Mouse (Mus musculus) right cerebral cortex, postnatal 10 days (tissue): ENCODE data around the gene Knstrn.

ENCODE experiments used
- DNase-seq, 2 experiments: peaks; one replicate each; pipeline ENCODE4 v3.0.0; 2021; ENCODE audit warnings: low spot score in 2 of 2

The Knstrn gene

DNA sequence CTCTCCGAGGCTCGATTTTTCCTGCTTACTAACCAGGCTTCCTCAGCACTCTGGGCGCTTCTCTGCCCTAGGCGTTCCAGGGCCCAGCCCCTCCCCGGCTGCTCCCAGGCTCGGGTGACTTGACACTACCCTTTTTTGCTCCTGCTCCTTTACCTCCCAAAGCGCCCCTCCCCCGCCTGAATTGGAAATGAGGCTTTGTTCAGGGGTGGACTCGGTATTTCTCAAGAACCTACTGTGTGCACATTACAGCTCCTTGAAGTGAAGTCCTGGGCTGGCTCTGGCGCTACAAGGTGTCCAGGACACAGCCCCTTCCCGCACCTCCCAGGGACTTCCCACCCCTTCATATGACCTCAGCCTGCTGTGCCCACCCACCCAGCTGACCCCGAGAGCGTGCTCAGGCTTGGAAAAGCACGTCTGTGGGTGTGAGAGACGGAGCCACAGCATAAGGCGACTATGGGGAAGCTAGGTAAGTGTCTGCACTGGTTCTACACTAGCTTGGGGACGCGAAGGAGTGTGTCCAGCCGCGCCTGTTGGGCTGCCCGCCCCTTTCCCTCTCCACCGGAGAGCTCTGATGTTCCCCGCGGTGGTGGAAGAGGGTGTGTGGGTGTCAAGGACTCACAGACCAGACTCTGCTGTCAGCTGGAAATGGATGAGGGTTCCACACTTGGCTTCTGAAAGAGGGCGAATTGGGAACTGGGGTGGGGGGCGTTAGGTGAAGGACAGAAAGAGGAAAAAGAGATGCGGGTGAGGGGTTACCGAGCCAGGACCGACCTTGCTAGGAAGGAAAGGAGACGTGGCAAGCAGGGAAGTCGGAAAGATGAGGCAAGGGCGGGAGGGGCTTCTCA lies 86.4 kb downstream of the Knstrn start, which contains the start of gene Bahd1:
Bahd1 (plus strand) TSS at position 397 of the 845 bp plus-strand sequence.
- DNase-seq: peak in 1 of 2 experiments; percentile 57

DNA sequence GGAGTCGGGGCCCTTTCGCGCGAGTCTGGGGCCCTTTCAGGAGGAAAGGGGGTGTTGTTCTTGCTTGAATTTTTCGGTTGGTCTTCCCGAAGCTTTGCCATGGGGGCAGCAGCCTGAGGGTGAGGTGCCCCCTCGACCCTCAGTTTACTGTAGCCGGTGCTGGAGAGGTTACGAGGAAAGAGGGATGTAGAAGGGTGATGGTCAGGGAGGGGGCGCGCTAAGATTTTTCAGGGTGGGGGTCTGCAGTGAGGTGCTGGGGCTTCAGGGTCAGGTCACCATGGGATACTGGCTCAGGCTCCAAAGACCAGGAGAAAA lies 87.0 kb downstream of the Knstrn start:
- DNase-seq: no peak

DNA sequence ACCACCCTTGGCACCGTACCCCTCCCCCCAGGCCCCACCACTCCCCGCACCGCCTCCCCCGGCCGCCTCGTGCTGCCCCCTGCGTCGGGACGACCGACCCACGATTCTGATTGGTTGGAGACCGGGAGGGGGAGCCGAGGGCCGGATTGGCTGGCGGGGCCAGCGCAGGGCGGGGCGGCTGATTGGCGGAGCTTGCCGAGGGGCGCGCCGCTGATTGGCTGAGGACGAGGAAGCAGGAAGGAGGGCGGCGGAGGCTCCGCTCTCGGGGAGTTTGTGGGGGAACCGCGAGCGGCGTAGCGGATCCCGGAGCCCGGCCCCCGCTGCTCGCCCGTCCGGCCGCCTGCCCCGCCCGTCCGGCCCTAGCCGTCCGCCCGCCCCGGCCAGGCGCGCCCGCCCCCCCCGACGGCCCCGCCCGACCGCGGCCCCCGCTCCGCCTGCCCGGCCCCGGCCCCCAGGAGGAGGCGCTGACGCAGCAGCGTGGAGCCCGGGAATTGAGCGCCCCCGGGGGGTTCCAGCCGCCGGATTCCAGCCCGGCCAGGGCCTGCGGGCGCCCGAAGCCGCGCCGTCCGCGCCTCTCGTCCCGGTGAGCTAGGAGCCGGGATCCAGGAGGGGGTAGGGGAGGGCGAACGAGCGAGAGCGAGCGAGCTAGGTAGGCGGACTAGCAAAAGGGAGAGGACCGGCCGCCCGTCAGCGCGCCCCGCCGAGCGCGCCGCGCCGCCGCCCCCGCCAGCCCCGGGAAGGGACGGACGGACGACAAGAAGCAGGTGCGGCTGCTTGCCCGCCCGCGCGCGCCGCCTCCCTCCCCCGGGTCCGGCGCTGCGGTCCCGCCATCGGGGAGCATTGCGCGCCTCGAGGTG lies 87.6 kb downstream of the Knstrn start:
- DNase-seq: peak; percentile 99

DNA sequence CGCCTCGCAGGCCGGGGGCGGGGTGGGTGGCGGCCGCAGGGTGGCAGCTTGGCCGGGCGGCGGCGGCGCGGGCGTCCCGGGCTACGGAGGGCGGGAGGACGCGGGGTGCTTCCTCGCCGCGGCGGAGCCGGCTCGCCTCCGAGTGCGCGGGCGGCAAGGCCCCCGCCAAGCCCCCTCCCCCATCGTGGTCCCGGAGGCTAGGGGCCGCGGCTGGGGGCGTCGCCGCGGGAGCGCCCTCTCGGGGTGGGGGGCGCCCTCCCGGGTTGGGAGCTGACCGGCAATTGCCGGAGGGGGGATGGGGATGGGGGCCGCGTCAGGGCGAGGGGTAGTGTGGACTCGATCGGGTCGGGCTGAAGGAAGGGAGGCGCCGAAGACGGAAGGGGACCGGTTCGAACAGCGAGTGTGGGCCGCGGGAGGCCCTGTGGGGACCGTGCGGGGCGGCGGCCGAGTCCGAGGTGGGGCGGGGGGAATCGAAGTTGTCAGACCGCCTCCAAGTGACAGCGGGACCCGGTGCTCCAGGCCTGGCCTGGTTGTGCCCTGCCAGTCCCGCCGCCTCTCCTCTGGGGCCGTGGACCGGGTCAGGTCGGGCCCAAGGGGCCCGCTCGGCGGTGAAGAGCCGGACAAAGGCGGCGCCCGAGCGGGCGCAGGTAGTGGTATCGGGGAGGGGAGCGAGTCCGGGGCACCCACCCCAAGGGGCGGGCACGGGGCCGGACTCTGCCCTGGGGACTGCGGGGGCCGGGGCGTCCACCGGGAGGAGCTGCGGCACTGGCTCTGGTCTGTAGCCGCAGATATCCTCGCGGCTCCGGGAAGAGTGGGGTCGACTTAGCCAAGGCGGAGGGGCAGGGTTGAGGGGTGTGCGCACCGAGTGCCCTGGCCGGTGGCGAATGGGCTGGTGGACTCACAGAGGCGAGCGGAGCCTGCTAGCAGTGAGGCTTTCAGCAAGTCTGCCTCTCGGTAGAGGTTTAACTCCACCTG lies 88.5 kb downstream of the Knstrn start:
- DNase-seq: peak in 1 of 2 experiments; percentile 53

DNA sequence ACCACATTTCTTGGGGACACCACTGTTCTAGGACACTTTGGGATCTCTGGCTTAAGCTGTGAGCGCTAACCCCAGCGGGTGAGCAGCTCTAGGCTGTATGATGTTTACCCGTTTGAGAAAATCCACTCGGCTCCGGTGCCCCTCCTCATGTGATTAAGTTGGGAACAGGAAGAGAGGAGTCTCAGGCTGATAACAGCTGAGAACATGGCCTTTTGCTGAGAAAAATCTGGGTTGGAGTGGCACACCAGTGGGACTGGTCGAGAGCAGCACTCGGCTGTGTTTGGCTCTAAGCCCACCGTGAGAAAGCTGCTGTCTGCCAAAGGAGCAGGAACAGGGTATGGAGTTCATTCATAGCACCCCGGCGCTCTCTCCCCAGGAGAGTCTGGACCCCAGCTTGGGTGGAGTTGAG lies 89.5 kb downstream of the Knstrn start:
- DNase-seq: peak; percentile 59 to 62
